Mouse (Mus musculus): ENCODE measurements around the gene Agpat3. TPM values are rescaled to one million over a fixed set of nuclear protein-coding genes. Genes with fewer than 3 reads are reported as not detected.

Gene Agpat3
- 156 TPM for polyA plus RNA-seq (2015; fragmentation: Illumina TruSeq; extraction: RNeasy Lipid Tissue Mini Kit (QIAGEN cat#74804); ENCODE audit: low read depth, low replicate concordance)

DNA sequence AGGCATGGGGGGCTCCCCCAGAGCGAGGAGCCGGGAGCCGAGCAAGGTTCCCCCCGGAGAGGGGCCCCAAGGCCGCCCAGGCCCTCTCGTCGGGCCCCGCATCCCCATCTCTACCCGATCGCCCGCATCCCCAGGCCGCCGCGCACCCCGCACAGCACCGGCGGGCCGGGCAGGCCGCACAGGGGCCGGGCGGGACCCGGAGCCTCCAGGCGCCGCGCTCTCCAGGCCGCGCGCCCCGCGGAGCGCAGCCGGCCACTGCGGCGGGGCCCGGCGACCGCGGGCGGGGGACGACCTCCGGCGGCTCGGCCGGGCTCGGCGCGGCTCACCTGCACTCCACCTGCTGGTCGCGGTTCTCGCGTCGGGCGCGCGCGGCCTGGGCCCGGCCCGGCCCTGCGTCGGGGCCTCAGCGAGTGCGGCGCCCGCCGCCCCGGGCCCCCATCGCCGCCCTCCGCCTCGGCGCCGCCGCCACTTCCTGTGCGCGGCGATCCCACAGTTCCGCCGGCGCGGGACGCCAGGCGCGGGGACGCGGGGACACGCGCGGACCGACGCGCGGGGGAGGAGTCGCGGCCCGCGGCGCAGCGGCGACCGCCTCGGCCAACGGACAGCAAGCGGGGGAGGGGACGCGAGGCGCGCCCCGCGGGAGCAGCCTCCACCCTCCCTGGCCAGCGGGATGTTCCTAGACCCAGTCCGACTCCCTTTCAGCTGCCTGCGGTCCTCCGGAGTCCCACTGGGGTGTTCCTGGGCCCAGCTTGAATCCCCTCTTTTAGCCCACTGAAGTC is at the start of gene Agpat3:
TSS of gene Agpat3 (minus strand) at position 603 of the 779 bp plus-strand sequence.

DNA sequence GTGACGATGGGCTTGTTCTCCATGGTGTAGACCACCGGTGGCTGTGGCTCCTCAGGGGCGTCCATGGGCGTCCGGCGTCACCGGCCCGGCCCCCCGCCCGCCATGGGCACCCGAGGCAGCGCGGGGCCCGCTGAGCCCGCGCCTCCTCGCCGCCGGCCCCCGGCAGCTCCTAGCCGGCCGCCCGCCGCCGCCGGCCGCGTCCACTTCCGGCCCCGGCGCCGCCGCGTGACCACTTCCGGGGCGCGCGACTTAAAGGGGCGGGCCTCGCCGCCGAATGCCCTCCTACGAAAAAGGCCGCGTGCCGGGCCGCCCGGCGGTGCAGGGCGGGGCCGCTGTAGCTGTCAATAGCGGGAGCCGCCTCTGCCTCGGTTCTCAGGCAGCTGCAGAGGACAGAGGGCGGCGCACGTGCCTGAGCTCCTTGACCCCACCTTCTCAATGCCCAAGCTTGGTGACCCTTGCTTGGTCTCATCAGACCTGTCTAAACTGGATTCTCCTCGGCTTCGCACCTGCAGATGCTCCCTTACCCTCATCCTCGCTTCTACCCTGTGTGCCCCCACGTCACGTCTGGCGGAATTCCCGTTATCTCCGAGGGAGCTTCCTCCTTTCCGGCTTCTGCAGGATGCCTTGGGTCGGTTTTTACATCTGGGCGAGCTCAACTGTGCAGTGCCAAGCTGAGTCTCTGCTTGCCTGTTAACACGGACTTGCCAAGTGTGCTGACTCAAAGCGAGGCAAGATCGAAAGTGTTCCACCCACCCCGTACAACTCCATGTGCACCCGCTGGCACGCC is 107.7 kb downstream of the Agpat3 start, which contains the start of gene Trappc10:
TSS of gene Trappc10 (minus strand) at position 204 of the 787 bp plus-strand sequence.

Other genes starting within 250 kb of the Agpat3 start
- 133 TPM for gene D10Jhu81e, start 182.7 kb downstream of the Agpat3 start, polyA plus RNA-seq (2015; fragmentation: Illumina TruSeq; extraction: RNeasy Lipid Tissue Mini Kit (QIAGEN cat#74804); ENCODE audit: low read depth, low replicate concordance)
- gene Pwp2, start 167.3 kb downstream of the Agpat3 start, polyA plus RNA-seq (2015; fragmentation: Illumina TruSeq; extraction: RNeasy Lipid Tissue Mini Kit (QIAGEN cat#74804); ENCODE audit: low read depth, low replicate concordance), result 15.9 TPM
- 56.0 TPM for gene Trappc10, start 107.8 kb downstream of the Agpat3 start, polyA plus RNA-seq (2015; fragmentation: Illumina TruSeq; extraction: RNeasy Lipid Tissue Mini Kit (QIAGEN cat#74804); ENCODE audit: low read depth, low replicate concordance)
- gene Rrp1, start 60.6 kb upstream of the Agpat3 start, polyA plus RNA-seq (2015; fragmentation: Illumina TruSeq; extraction: RNeasy Lipid Tissue Mini Kit (QIAGEN cat#74804); ENCODE audit: low read depth, low replicate concordance), result 334 TPM
- 107 TPM for gene Cstb, start 73.2 kb upstream of the Agpat3 start, polyA plus RNA-seq (2015; fragmentation: Illumina TruSeq; extraction: RNeasy Lipid Tissue Mini Kit (QIAGEN cat#74804); ENCODE audit: low read depth, low replicate concordance)
- 74.2 TPM for gene Pdxk, start 112.5 kb upstream of the Agpat3 start, polyA plus RNA-seq (2015; fragmentation: Illumina TruSeq; extraction: RNeasy Lipid Tissue Mini Kit (QIAGEN cat#74804); ENCODE audit: low read depth, low replicate concordance)
- not detected for gene Olfr1358, start 164.9 kb upstream of the Agpat3 start, polyA plus RNA-seq (2015; fragmentation: Illumina TruSeq; extraction: RNeasy Lipid Tissue Mini Kit (QIAGEN cat#74804); ENCODE audit: low read depth, low replicate concordance)
- 36.5 TPM for gene Ilvbl, start 221.9 kb upstream of the Agpat3 start, polyA plus RNA-seq (2015; fragmentation: Illumina TruSeq; extraction: RNeasy Lipid Tissue Mini Kit (QIAGEN cat#74804); ENCODE audit: low read depth, low replicate concordance)
- 6.5 TPM for gene Syde1, start 239.5 kb upstream of the Agpat3 start, polyA plus RNA-seq (2015; fragmentation: Illumina TruSeq; extraction: RNeasy Lipid Tissue Mini Kit (QIAGEN cat#74804); ENCODE audit: low read depth, low replicate concordance)